Mouse (Mus musculus): ENCODE results near the gene Zfp661. TPM values are rescaled to one million over a fixed set of nuclear protein-coding genes. Genes with fewer than 3 reads are reported as not detected.

The Zfp661 gene
- polyA plus RNA-seq, 1 experiment from 2014 or later = 2.5 TPM

DNA sequence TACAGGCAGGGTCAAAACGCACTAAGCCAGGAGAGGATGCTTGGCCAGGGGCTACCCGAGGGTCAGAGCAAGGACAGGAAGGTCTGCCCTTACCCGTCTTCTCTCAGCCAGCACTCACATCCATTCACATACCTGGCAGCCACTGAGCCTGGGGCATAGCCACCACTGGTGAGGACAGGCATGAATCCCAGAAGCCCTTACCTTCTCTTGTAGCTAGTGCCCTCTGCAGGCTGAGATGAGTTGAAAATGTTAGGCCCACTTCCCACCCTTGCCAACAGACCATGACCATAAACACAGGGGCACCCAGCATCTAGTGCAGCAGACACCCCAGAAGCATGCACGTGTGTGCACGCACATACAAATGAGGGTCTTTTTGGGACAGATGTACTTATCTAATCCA, 35.8 kb downstream of the Zfp661 start:
- Histone ChIP-seq H3K36me3 (no peaks in the 10 kb centered on the region), H3K27me3 (replicated peaks) (peaks cover 20% of the 10 kb centered on the region), H3K9ac (no peak overlapping the region), H3K27ac (replicated peaks) (no peak overlapping the region), H3K4me3 (no peak overlapping the region), H3K9me3 (no peaks in the 10 kb centered on the region), H3K4me1 (no peaks in the 10 kb centered on the region), H3K4me2 (no peak overlapping the region)
- 51% methylated on average over 5 of the region's 5 CpGs for WGBS
- no peak for ATAC-seq (ENCODE audit: extremely low read depth, insufficient number of reproducible peaks, low FRiP score, low TSS enrichment)

DNA sequence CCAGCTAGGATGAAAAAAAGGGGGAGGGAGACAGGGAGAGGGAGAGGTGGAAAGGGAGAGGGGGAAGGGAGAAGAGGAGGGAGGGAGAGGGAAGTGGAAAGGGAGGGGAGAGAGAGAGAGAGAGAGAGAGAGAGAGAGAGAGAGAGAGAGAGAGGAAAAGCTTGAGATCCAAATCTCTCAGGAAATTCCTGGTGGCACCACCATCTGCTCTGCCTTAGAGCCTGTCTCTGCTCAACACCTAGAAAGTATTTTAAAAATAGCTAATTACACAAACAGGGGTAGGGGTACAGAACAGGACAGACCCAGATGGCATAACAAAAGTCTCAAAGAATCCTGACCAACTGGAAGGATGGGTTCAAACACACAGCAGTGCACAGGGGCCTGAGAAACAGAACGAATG, 36.4 kb downstream of the Zfp661 start:
- 66% methylated on average over 1 of the region's 1 CpGs for WGBS
- no peak for ATAC-seq (ENCODE audit: extremely low read depth, insufficient number of reproducible peaks, low FRiP score, low TSS enrichment)
- Histone ChIP-seq H3K27me3 (replicated peaks) (peaks cover 19% of the 10 kb centered on the region), H3K4me1 (no peaks in the 10 kb centered on the region), H3K4me3 (no peak overlapping the region), H3K9ac (no peak overlapping the region), H3K27ac (replicated peaks) (no peak overlapping the region), H3K36me3 (no peaks in the 10 kb centered on the region), H3K9me3 (no peaks in the 10 kb centered on the region), H3K4me2 (no peak overlapping the region)

DNA sequence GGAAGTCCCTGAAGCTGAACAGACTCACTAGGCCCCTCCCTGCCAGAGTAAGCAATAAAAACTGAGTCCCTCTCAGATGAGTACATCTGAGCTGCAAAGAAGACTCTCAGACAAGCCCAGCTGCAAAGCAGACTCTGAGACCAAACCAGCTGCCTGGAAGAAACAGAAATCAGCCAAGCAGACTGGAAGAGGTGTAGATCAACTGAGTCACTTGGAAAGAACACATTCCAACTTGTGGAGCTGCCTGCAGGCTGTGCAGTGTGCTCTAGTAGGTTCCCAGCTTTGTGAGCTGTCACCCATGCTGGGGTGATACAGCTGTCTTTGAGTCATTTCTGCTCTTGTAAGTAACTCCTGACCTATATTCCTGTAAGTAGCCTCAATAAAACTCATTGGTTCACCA, 37.2 kb downstream of the Zfp661 start:
- Histone ChIP-seq H3K27ac (replicated peaks) (no peak overlapping the region), H3K4me3 (no peak overlapping the region), H3K4me2 (no peak overlapping the region), H3K9ac (no peak overlapping the region), H3K27me3 (replicated peaks) (peaks cover 21% of the 10 kb centered on the region), H3K4me1 (no peaks in the 10 kb centered on the region), H3K36me3 (no peaks in the 10 kb centered on the region), H3K9me3 (no peaks in the 10 kb centered on the region)
- ATAC-seq (ENCODE audit: extremely low read depth, insufficient number of reproducible peaks, low FRiP score, low TSS enrichment) = no peak

DNA sequence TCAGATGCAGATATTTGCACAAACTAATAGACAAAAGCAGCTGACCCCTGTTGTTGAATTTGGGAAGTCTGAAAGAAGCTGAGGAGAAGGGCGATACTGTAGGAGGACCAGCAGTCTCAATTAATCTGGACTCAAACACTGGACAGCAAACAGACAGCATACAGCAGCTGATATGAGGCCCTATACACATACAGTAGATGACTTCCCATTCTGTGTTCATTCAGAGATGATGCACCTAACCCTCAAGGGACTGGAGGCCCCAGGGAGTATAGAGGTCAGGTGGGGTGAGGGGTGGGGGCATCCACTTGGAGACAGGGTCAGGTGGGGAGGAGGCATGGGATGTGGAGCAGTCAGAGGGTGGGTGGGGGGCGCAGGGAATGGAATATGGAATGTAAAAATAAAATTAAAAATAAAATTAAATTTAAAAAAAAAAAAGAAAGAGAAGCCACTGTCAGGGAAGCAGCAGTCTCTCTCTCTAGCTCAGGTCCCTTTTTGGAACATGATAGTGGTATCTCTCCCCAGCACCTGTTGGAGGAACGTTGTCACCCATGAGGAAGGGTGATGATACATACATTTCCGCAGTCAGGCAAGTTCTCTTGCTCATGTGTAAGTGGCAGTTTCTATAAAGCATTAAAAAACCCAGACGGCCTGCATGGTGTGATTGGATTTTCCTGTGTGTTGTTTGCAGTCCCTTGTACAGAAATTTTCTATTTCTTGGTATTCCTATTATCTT, 38.4 kb downstream of the Zfp661 start:
- no peak overlapping the region for H3K4me2 ChIP-seq
- H3K4me3 ChIP-seq = no peak overlapping the region
- H3K36me3 ChIP-seq = no peaks in the 10 kb centered on the region
- H3K9me3 ChIP-seq = no peaks in the 10 kb centered on the region
- no peak for ATAC-seq (ENCODE audit: extremely low read depth, insufficient number of reproducible peaks, low FRiP score, low TSS enrichment)
- H3K4me1 ChIP-seq = no peaks in the 10 kb centered on the region
- H3K27ac ChIP-seq (replicated peaks) = no peak overlapping the region
- WGBS = 59% methylated on average over 5 of the region's 5 CpGs
- peaks cover 33% of the 10 kb centered on the region for H3K27me3 ChIP-seq (replicated peaks)
- H3K9ac ChIP-seq = no peak overlapping the region

DNA sequence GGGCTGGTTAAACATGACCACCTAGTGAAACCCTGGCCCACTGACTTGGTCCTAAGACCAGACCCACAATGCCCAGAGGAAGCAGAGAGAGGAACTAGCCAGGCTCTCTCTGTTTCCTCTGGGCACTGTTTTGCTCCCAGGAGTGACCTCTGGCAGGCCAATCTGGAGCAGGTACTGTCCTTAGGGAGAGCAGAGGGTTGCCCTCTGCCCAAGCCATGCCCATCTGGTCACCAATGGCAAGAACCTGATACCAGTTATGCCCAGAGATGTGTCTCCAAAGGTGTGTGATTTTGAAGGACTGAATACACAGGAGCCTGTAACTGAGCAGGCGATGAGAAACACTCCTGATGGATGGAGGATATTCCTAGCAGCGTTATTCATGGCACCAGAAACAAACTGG, 45.2 kb downstream of the Zfp661 start:
- no peak for ATAC-seq (ENCODE audit: extremely low read depth, insufficient number of reproducible peaks, low FRiP score, low TSS enrichment)
- Histone ChIP-seq H3K9ac (no peak overlapping the region), H3K4me2 (no peak overlapping the region), H3K27me3 (replicated peaks) (peaks cover 93% of the 10 kb centered on the region), H3K27ac (replicated peaks) (no peak overlapping the region), H3K4me3 (no peak overlapping the region), H3K9me3 (no peaks in the 10 kb centered on the region), H3K36me3 (no peaks in the 10 kb centered on the region), H3K4me1 (peaks cover 4% of the 10 kb centered on the region; the same call in 1 of the 2 replicates)
- 69% methylated on average over 2 of the region's 2 CpGs for WGBS

DNA sequence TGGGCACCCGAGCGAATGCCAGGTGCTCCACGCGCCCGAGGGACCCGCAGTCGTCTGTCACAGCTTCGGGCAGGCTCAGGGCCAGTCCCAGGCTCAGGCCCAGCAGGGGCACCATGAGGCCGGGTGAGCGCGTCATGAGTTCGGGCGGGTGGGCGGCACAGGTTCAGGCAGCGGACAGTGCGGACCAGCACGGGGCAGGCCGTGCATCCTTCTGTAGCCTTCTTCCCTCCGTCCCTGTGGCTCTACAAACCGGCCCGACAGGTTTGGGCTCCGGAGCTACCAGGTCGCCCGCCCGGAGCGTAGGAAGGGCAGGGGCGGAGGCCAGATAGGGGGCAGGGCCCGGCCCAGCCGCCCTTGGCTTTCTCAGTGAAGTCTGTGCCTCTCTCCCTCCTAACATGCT, 45.7 kb downstream of the Zfp661 start, which contains the start of gene Prom2:
Gene Prom2 (minus strand): TSS at position 283 of the 400 bp plus-strand sequence.
- Histone ChIP-seq H3K4me1 (peaks cover 4% of the 10 kb centered on the region; the same call in 1 of the 2 replicates), H3K9ac (peak within 1 kb of the TSS; percentile 24; the same call in 1 of the 2 replicates), H3K4me3 (peak within 1 kb of the TSS; percentile 25), H3K36me3 (no peaks in the 10 kb centered on the region), H3K9me3 (no peaks in the 10 kb centered on the region), H3K27ac (replicated peaks) (no peak within 1 kb of the TSS), H3K27me3 (replicated peaks) (peaks cover 94% of the 10 kb centered on the region), H3K4me2 (peak within 1 kb of the TSS; percentile 53)
- ATAC-seq (ENCODE audit: extremely low read depth, insufficient number of reproducible peaks, low FRiP score, low TSS enrichment) = no peak; the same call in 1 of the 2 replicates
- WGBS = 2% methylated on average over 29 of the region's 29 CpGs

DNA sequence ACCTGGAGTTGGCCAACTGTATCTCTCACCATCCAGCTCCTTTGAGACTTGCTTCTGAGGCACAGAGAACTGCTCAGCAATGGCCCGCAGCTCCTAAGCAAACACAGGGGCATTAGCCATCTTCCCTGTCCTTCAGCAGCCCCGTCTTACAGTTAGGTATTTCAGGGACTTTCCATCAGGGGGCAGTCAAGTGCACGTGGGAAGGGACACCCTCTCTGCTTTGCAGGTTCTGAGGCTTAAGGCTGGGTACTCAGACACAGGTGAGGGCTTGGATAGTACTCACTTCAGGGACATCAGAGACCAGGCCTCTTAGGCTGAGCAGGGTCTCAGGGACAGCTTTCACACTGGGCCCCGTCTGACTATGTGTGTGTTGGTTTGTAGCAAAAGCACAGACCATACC, 47.4 kb downstream of the Zfp661 start:
- no peak for ATAC-seq (ENCODE audit: extremely low read depth, insufficient number of reproducible peaks, low FRiP score, low TSS enrichment)
- 20% methylated on average over 4 of the region's 4 CpGs for WGBS
- Histone ChIP-seq H3K4me1 (peaks cover 4% of the 10 kb centered on the region; the same call in 1 of the 2 replicates), H3K4me2 (no peak overlapping the region), H3K9ac (no peak overlapping the region), H3K27me3 (replicated peaks) (peaks cover 94% of the 10 kb centered on the region), H3K36me3 (no peaks in the 10 kb centered on the region), H3K27ac (replicated peaks) (no peak overlapping the region), H3K9me3 (no peaks in the 10 kb centered on the region), H3K4me3 (no peak overlapping the region)

DNA sequence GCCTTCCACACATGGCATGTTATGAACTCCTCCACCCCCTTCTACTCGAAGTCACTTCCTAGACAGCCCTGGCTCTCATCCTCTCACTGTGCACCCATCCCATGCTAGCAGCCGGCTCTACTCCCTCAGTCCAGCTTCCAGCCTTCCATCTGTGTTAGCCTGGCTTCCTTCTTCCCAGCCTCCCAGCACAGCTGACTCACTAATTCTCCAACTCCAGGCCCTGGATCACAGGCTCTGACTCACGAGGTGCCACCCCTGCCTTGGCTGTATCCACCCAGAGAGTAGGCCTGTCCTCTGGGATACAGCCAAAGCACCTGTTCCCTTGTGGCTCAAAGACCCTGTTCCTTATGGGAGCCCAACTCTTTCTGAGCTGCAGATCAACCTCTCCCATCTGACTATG, 49.3 kb downstream of the Zfp661 start:
- no peak overlapping the region for H3K27ac ChIP-seq (replicated peaks)
- WGBS = 53% methylated on average over 3 of the region's 3 CpGs
- H3K4me2 ChIP-seq = no peak overlapping the region
- H3K36me3 ChIP-seq = no peaks in the 10 kb centered on the region
- no peak overlapping the region for H3K4me3 ChIP-seq
- H3K9me3 ChIP-seq = no peaks in the 10 kb centered on the region
- peaks cover 80% of the 10 kb centered on the region for H3K27me3 ChIP-seq (replicated peaks)
- no peak for ATAC-seq (ENCODE audit: extremely low read depth, insufficient number of reproducible peaks, low FRiP score, low TSS enrichment)
- H3K9ac ChIP-seq = no peak overlapping the region
- H3K4me1 ChIP-seq = peaks cover 4% of the 10 kb centered on the region; the same call in 1 of the 2 replicates

DNA sequence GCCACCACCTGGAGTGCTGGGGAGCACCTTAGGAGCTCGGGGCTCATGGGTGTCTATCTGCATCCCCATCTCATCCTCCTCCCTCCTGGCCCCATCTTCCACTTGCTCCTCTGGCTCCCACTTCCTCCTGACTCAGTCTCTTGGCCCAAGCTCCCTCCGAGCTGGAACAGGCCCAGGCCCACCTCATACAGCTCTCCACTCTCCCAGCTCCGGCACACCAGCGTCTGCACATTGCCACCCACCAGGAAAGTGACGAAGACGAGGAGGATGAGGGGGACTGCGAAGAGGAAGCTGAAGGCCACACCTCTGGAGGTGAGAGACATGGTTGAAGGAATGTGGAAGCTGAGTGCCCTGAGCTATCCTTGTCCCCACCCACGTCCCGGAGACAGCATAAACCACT, 51.5 kb downstream of the Zfp661 start:
- 63% methylated on average over 9 of the region's 9 CpGs for WGBS
- H3K4me3 ChIP-seq = no peak overlapping the region
- peaks cover 58% of the 10 kb centered on the region for H3K27me3 ChIP-seq (replicated peaks)
- H3K27ac ChIP-seq (replicated peaks) = no peak overlapping the region
- no peaks in the 10 kb centered on the region for H3K9me3 ChIP-seq
- no peak overlapping the region for H3K9ac ChIP-seq
- ATAC-seq (ENCODE audit: extremely low read depth, insufficient number of reproducible peaks, low FRiP score, low TSS enrichment) = no peak
- no peaks in the 10 kb centered on the region for H3K36me3 ChIP-seq
- no peaks in the 10 kb centered on the region for H3K4me1 ChIP-seq
- H3K4me2 ChIP-seq = no peak overlapping the region

DNA sequence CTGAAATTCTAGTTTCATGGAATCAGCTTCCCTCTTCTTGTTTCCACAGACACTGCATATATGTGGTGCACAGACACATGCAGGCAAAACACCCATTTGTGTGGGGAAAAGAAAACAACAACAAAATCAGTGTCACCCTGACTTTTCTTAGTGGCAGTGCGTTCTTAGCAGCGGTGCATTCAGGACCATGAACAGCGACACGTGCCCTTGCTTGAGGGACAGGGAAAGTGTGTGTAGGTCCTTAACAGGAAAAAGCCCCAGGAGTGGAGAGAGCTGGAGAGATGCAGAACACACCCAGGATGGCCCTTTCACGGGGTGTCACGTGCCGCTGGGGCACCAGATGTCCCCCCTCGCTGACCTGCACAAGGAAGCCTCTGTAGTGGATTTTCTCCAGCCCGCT, 54.5 kb downstream of the Zfp661 start:
- no peaks in the 10 kb centered on the region for H3K4me1 ChIP-seq
- no peak overlapping the region for H3K4me3 ChIP-seq
- no peaks in the 10 kb centered on the region for H3K9me3 ChIP-seq
- no peak for ATAC-seq (ENCODE audit: extremely low read depth, insufficient number of reproducible peaks, low FRiP score, low TSS enrichment)
- H3K27ac ChIP-seq (replicated peaks) = no peak overlapping the region
- no peak overlapping the region for H3K4me2 ChIP-seq
- peaks cover 33% of the 10 kb centered on the region for H3K27me3 ChIP-seq (replicated peaks)
- no peak overlapping the region for H3K9ac ChIP-seq
- 10% methylated on average over 9 of the region's 9 CpGs for WGBS
- no peaks in the 10 kb centered on the region for H3K36me3 ChIP-seq

DNA sequence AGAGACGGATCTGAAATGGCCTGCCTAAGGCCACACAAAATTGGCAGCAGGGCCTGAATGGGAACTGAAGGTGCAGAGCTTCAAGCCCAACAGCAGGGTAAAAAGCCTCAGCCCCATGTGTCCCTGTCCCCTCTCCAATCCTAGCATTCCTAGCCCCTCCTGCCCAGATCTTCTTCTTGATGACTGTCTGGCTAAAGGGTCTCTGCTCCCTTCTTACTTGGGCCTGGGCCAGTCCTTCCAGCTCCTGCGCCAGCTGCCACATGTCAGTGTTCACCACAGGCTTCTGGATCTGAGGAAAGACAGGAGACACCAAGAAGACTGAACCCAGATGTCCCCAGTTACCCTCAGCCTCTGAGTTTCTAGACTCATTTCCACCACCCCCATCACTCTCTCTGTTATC, 55.3 kb downstream of the Zfp661 start:
- no peak overlapping the region for H3K9ac ChIP-seq
- WGBS = 60% methylated on average over 2 of the region's 2 CpGs
- H3K9me3 ChIP-seq = no peaks in the 10 kb centered on the region
- no peak overlapping the region for H3K27ac ChIP-seq (replicated peaks)
- H3K4me2 ChIP-seq = no peak overlapping the region
- H3K27me3 ChIP-seq (replicated peaks) = peaks cover 25% of the 10 kb centered on the region
- H3K36me3 ChIP-seq = no peaks in the 10 kb centered on the region
- no peak for ATAC-seq (ENCODE audit: extremely low read depth, insufficient number of reproducible peaks, low FRiP score, low TSS enrichment)
- H3K4me1 ChIP-seq = no peaks in the 10 kb centered on the region
- H3K4me3 ChIP-seq = no peak overlapping the region

DNA sequence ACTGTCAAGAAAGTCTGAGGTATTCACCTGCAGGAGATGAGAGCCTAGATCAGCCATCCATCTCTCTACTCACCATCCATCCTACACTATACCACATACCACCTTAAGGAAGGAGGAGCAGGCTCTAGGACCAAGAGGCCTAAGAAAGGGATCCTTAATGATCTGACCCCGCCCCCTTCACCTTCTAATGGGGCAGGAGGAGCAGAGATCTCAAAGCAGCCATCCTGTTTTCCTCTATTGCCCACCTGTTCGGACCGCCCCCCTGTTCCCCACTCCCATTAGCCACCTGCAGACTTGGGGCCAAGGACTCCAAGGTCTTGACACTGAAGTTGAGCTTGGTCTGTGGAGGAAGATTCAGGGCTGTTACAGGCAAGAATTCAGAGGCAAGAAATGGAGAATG, 56.5 kb downstream of the Zfp661 start:
- Histone ChIP-seq H3K36me3 (no peaks in the 10 kb centered on the region), H3K4me3 (no peak overlapping the region), H3K4me1 (no peaks in the 10 kb centered on the region), H3K27me3 (replicated peaks) (peaks cover 13% of the 10 kb centered on the region), H3K4me2 (no peak overlapping the region), H3K9me3 (no peaks in the 10 kb centered on the region), H3K9ac (no peak overlapping the region), H3K27ac (replicated peaks) (no peak overlapping the region)
- no peak for ATAC-seq (ENCODE audit: extremely low read depth, insufficient number of reproducible peaks, low FRiP score, low TSS enrichment)
- 50% methylated on average over 3 of the region's 3 CpGs for WGBS
